Mouse (Mus musculus): ENCODE results near the gene Tmtc4.

The Tmtc4 gene

DNA sequence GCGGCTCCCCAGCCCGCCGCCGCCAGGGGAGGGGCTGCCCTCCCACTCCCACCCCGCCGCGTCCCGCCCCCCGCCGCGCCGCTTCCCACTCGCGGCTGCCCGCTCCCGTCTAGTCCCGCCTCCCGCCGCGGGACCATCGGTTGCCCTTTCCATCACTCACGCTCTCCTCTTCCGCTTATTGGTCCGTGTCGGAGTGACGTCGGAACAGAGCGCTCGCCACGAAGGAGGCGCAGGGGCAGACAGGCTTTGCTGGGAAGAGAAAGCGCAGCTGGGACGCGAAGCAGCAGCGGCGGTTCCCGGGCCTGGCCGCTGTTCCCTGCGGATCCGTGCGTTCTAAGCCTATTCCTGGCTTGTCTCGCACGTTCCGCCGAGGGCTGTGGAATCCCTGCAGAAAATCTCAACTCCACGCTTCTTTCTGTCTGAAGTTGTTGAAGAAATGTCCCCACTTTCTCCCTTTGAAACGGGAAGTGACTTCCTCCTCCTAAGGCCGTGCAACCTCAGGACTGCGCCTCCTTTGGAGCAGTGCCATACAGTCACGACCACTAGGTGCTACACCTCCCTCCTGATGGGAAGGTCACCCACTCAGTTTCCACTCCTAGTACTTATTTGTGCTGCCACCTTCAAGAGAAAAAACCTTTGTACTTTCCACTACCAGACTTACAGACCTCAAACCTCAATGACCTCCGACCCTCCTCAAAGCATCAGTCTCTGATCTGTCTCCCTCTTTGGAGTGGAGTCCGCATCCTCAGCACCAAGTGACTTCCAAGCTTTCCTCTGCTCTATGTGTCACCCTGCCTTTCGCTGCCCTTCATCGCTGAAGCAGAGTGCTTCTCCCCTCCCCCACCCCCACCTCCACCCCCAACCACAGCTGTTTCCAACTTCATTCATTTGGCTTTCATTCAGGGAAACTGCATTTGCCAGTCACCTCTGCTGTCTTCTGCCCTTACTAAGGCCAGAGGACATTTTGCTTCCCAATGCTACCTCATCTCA, at the start of gene Tmtc4:
TSS of gene Tmtc4 (minus strand) at position 810 of the 990 bp plus-strand sequence.
- peak; percentile 93 to 94 for DNase-seq (ENCODE audit: low spot score in 2 of 2)

DNA sequence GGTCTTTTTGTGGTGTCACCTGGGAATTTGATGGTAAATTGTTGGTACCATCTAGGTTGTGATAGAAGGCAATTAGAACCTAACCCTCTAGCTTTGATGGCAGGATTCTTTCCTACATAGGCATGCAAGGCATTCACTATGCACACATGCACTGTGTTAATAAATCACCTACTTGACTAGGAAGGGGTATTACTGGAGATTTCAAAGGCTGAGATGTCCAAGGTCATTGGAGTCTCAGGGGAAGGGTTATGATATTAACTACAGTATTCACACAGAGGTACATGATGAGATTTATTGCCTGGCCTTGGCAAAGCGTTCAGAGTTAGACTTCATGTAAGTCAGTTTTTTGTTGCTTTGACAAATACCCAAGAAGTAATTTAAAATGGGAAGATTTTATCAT, 48.6 kb upstream of the Tmtc4 start:
- no peak for DNase-seq (ENCODE audit: low spot score in 2 of 2)

DNA sequence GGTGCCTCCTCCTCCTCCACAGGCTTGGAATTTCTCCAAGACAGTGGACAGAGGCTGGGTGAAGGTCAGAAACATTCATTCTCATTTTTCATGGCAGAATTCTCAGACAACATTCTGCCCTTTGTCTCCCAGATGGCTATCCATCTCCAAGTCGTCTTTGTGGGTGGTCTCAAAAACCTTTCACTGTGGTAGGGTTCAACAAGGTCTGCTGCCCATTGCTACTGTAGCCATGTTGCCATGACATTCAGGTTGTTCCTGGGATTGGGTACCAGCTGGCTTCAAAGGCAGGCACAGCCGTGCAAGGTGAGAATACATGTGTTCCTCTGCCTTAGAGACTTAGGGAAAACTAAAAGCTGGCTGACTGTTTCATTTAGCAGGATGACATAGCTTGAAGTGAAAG, 44.0 kb upstream of the Tmtc4 start:
- DNase-seq (ENCODE audit: low spot score in 2 of 2) = no peak

DNA sequence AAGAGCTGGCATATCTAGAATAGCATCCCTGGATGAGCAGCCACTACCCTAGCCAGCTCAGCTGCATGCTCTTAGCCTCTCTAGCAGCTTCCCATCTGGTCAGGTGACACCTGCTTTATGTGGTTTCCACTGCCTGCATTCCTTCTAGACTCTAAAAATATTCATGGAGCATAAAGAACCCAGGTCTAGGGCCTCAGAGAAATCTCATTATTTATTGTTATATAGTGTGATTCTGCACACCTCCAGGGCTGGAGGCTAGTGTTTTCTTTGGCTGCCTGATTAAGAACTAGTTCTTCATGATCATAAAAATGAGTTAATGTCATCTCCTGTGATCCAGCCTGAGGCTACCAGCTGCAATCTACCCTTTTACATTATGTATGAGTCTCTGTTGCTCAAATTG, 39.1 kb upstream of the Tmtc4 start:
- no peak for DNase-seq (ENCODE audit: low spot score in 2 of 2)

DNA sequence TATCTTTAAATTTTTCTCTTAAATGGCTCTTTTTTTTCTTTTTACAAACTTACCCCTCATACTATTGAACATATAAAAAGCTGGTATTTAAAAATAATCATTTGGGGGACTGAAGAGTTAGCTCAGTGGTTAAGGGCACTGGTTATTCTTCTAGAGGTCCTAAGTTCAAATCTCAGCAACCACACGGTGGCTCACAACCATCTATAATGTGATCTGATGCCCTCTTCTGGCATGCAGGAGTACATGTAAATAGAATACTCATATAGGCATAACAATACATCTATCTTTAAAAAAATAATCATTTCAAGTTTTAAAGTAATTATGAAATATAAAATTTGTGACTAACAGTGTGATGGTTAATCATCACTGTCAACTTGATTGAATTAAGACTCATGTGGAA, 32.5 kb upstream of the Tmtc4 start:
- DNase-seq (ENCODE audit: low spot score in 2 of 2) = no peak

DNA sequence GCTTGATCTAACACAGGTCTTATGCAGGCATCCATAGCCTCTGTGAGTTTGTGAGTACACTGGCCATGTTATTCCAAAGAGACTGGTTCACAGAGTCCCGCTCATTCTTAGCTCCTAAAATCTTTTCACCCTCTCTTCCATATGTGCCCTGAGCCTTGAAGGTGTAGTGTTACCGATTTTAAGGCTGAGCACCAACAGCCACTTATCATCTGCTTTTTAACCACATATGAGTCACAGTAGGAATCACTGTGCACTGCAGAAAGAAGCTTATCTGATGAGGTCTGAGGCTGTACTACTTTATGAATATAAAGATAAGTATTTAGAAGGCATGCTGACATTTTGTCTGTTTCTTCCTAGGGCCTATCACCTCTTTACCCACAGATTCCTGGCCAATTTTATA, 31.9 kb upstream of the Tmtc4 start:
- no peak for DNase-seq (ENCODE audit: low spot score in 2 of 2)

DNA sequence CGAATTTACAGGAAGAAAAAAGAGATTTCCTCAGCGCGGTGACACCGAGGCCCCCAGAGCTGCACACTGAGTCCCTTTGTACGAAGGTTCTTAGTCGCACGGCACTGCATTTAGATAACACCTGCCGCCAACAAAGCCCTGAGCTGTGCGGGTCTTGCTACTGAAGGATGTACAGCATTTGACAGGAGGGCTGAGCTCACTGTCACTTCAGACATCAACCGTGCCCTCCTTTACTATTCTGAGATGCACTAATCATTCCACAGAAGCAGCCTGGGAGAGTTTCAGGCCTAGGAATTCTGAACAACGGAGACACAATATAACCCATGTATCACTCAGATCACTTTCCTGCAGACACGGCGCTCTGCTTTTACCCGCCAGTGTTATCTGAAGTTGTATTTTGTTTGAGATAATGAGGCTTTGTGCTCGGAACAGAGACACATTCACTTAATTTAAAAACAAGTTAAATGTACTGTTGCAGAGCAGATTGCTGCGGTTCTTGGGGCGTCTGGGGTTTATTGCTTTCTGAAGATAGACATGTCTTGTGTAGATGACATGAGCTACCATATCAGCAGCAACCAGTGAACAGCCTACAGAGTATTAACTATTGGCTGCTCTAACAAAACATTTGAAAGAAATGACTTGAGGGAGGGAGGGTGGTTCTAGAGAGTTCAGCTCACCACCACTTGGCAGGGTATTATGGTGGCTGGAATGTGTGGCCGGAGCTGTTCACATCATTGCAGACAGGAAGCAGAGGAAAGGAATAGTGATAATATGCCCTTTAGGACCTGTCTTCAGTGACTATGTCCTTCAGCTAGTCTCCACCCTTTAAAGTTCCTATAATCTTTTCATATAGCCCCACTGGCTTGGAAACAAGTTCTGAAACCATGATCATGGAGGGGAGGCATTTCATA, 25.5 kb upstream of the Tmtc4 start:
- DNase-seq (ENCODE audit: low spot score in 2 of 2) = no peak

DNA sequence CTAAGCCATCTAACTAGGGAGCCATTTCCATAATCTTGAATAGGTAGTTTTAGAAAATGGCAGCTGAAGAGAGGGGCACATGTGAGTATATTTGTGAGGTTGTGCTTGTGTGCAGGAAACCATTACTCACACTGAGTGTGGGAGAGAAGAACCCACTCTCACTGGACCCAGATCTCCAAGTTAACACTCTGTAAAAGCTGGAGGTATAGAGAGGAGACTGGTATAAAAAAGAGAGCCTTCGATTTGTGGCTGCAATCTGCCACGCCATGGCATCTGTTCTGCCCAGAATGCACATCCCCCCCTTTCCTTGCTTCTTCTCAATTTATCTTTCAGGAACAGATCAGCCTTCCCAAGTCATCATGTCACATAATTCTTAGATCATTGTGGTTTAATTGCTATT, 24.8 kb upstream of the Tmtc4 start:
- no peak for DNase-seq (ENCODE audit: low spot score in 2 of 2)

DNA sequence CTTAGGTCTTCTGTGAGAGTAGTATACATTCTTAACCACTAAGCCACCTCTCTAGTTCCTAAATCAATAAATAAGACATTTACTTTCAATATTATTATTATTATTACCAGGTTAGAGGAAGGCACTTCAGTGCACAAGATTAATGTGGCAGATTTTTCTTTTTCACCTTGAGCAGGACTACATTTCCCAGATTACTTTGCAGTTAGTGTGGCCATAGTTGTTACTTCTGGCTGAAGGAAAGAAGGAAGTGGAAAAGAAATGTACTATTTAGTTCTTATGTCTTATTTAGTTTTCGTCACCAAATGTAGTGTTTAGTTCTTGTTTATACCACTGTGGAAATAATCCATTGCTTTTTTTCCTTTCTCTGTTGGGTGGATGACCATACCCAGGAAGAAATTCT, 19.9 kb upstream of the Tmtc4 start:
- DNase-seq (ENCODE audit: low spot score in 2 of 2) = no peak

DNA sequence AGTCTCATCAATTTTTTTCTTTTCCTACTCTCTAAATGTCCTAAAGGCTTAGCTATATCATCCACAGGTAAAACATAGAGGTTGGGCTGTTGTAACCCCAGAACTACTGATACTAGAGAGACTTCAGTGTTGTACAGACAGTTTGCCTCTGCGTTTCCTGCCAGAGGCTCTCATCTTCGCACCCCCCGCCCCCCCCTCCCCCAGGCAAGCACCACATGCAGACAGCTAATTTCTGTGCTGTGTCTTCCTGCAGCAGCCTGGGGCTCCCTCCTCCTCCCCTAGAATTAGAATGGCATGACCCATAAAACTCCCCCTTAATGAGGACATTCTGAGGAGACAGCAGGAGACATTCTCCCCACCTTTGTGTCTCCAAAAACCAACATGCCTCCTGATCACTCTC, 17.6 kb upstream of the Tmtc4 start:
- DNase-seq (ENCODE audit: low spot score in 2 of 2) = no peak

DNA sequence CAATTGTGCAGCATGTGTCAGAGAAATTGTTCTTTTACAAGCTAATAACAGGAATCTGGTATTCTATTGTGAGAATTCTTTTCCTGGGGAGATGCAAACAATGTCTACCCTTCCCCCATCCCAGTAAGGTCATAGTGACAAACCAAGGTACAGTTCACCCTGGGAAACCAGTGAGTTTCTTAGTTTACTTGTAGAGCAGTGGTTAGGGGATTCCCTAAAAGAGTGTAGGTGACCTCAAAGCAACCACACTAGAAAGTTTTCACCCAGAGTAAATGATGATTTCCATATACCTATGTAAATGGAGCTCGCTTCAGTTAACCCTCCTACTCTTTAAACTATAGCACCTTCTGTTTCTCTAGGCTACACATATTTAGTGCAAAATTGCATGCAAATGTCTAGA, 13.6 kb upstream of the Tmtc4 start:
- DNase-seq (ENCODE audit: low spot score in 2 of 2) = peak; percentile 2 to 26

DNA sequence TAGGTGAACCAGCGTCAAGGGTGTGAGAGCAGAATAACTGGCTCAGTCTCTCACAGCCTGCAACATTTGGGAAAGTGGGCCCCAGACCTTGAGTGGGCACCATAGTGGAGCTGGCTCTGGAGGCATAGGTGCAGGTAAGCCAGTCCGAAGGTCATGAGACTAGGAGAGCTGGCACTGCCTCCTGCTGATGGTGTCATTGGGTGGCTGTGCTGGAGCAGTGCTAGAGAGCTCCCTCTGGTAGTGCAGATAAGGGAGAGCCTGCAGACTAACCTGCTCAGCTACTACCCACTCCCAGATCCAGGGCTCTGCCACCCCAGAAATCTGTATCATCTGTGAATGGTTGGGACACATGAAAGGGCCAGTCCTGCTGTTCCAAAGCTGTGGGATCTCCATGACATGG, 10.1 kb upstream of the Tmtc4 start:
- no peak for DNase-seq (ENCODE audit: low spot score in 2 of 2)

DNA sequence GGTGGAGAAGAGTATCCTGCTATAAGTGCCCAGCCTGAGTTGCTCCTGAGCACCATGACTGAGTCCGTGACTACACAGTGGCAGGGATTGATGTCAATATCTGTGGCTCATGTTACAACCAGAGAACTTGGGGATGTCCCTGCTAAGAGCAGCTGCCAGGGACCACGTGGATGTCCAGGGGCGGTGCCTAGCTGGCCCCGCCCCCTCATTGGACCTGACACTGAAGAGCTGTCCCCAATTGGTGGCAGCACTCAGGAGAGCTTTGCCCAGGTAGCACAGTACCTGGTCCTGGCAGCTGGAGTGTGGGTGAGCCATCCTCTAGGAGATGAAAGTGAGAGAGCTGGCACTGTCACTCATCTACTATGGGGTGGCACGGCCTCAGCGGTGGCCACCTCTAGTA, 9.1 kb upstream of the Tmtc4 start:
- DNase-seq (ENCODE audit: low spot score in 2 of 2) = peak in 1 of 2 experiments; percentile 14

DNA sequence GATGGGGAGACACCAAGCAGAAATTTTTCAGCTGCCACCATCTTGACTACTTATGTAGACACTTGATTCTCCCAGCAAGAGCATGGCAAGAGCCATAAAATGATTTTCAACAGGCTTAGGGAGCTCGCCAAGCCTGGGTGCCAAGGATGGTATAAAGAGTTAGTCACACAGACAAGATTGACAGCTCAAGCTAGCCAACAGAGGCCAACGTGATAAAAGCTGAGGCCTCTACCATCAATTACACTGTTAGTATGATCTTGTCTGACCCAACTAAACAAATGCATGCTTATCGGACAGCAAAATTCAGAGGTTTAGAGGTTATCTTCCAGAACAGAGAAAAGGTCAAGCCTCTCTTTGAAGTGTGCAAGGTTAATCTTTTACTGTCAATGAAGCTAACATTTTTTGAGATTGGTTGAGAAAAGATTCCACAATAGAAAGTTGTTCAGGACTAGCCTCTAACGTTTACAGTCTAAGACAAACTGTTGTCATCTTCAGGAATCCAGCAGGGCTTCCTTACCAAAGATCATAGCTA, 6.8 kb upstream of the Tmtc4 start:
- no peak for DNase-seq (ENCODE audit: low spot score in 2 of 2)

DNA sequence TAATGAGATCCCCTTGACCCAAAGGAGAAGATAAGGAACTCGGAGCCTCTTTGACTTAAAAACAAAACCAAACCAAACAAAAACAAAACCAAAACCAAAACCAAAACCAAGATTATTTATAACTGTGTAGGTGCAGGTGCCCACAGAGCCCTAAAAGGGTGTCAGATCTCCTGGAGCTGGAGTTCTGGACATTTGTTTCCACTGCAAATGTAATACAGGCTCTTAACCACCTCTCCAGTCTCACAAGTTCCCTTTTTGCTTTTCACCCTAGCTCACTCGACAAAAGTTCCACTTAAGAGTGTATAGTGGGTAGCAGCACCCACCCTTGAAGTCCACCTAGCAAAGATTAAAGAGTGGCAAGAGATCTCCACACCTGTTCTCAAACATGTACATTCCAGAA, 2.6 kb upstream of the Tmtc4 start:
- no peak for DNase-seq (ENCODE audit: low spot score in 2 of 2)

DNA sequence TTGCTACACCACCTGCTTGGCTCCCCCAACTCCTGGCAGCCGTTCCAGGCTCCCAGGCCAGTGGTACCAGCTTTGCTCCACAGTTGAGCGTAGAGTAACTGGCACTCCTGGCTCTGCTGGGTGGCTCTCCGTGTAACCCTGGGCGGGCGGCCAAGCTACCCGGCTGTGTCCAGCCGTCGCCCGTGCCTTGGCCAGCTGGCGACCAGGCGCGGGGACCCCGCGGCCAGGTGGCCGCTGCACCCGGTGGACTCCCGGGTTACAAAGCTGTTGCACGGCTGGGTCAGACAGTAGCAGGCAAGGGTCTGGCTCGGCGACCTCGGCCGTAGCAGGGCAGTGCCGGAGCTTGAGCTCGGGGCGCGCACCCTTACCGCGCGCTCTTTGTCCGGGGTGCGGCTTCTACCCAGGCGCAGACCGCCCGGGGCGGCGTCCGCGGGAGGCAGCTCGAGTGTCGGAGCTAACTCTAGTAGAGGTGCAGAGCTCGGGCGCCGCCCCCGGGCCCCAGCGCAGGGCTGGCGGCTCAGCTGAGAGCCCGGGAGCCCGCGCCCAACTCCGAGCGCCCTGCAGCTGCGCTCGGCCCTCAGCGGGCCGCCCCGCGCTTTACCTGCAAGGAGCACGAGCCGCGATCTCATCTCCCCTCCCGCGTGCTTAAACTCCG, 1.1 kb downstream of the Tmtc4 start:
- peak; percentile 69 to 70 for DNase-seq (ENCODE audit: low spot score in 2 of 2)

DNA sequence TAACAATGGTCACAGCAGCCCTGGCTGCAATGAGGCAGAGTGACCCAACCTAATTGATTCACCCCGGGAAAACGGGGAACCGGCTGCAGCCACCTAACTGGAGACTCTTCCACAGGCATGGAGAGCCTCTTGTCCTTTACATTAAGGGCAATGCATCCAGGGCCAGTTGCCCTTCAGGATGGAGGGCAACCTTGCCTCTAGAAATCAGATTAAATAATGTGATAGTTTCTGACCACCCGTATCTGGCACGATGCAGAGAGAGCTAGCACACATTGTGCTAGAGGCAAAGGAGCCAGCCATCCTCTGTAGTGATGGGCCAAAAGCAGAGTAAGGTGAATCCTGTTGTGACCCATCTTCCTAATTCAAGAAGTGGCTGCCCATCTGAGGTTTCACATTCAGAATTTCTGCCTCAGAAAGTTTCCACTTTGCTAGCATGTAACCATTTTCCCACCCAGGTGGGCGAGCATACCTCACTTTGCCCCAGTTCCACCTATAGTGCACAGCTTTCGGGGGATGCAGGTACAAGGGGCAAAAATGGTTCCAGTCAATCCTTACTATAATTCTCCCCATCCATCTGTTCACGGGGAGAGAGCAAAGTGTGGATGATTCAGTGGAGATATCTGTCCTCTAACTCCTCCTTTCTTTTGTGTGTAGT, 1.9 kb downstream of the Tmtc4 start:
- DNase-seq (ENCODE audit: low spot score in 2 of 2) = no peak

DNA sequence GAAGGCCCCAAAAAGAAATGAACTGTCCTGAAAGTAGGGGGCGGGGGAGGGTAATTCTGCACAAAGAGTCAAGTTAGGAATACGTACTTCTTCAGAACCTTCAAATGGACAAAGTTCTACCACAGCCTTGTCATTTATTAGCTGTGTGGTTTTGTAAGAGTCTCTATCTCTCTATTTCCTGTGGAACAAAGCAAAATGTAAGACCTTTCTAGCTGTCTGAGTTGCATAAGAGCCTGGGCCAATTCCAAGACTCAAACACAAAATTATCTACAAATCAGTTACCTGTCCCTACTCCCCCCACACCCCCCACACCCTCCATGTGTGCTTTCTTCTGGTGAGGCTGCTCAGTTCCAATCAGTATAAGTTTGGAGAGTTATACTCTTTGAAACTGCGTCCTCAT, 5.0 kb downstream of the Tmtc4 start:
- no peak for DNase-seq (ENCODE audit: low spot score in 2 of 2)

DNA sequence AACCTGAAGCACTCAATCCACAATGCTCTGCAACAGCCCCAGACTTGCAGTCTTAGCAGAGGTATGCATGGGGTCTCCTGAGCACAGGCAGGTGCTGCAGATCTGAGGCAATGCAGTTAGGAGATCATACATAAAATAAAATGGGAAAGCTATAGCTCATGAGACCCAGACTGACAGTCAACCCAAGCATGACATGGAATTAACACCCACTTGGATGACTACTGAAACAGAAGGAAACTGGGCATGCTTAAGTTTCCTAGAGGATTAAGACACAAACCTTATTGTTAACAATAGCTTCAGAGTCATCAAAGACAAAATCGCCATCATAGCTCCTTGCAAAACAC, 6.1 kb downstream of the Tmtc4 start:
- DNase-seq (ENCODE audit: low spot score in 2 of 2) = no peak

DNA sequence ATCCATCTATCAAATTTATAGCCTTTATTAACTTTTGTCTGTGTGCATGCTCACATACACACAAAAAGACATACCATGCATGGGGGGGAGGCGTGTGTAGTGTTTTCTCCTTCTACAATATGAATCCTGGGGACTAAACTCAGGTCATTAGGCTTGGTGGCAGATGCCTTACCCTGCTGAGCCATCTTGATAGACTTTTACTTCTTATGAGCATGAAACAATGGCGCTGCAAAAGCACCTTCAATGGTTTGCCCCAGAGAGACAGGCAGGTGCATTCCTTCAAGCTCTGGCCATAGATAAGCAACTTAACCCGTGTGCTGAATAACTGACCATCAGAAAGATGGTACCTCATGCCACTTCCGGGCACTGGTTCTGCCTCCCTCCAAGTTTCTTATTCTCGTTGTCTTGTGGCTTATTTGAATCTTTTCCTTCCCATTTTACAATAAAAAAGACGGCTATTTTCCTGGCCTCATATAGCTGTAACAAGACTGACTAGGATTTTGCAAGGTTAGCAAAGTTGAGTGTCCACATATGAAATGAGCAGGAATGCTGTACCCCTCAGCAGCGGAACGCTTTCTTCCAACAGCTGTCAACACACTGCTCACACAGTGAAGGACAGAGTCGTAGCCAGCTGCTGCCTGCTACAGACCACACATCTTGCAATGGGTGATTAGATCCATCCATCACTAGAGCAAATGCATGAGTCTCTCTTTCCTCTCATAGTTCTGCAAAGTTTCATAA, 6.6 kb downstream of the Tmtc4 start:
- DNase-seq (ENCODE audit: low spot score in 2 of 2) = no peak

Measured in spleen, postnatal 36 days (tissue).